Comparison of ENCODE assay signal across 8 mouse cellular contexts in the genomic region with DNA sequence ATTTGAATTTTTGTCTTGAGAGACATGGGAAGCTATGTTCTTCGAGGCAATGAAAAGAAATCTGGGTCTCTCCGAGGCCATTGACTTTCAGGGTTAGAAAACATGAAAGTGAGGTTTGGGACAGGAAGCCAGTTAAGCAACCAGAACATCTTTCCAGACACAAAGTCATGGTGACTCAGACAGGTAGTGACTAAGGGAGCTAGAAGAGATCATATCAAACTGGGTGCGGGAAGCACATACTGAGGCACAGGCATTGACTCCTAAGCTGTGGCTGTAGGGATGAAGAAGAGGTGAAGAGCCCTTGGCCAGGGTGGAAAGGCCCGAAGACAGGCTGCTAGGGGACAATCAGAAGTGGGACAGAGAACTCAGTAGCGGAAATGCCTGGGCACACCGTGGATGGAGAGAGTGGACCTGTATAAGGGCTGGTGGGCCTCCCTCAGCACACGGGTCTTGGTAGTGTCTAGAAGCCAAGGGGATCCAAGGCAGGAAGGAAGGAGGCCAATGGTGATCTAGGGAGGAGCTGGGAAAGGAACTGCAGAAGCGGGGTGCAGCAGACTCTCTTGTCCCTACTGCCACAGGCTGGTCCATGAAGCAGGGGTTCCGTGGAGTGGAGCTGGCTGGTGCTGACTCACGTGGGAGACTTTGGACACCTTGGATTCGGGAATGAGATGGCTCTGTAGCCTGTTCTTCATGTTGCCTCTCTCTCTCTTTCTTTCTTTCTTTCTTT. TPM values are rescaled to one million over a fixed set of nuclear protein-coding genes. Genes with fewer than 3 reads are reported as not detected.
DNase-seq lines count a peak whose midpoint lies in the region; ATAC-seq and TF ChIP-seq lines count a peak whose summit lies in the region.

No protein-coding gene starts in this region.

- H3K36me3 ChIP-seq in forebrain, embryonic 12.5 days (replicated peaks), result peaks cover 20% of the 10 kb centered on the region
- peaks cover under 1% of the 10 kb centered on the region; the same call in 1 of the 2 replicates for H3K36me3 ChIP-seq in liver, embryonic 12.5 days
- no peaks in the 10 kb centered on the region for H3K36me3 ChIP-seq in stomach, embryonic 16.5 days (ENCODE audit: control insufficient read depth, insufficient read depth, low read length)

- peak overlapping the region; percentile 99; the same call in 1 of the 2 replicates for H3K27ac ChIP-seq in cerebellum, adult 2 months (ENCODE audit: insufficient read depth, low read length)
- peak overlapping the region; percentile 85; the same call in 1 of the 2 replicates for H3K27ac ChIP-seq in forebrain, embryonic 12.5 days
- 0 out of 2 replicates have a peak overlapping the region, but pooled peaks have one; percentile 75 for H3K27ac ChIP-seq in liver, embryonic 12.5 days
- H3K27ac ChIP-seq in stomach, embryonic 16.5 days (ENCODE audit: low read length), result peak overlapping the region; percentile 92

- no peak for TF ChIP-seq POLR2A in cerebellum, adult 2 months (IDR thresholded peaks at IDR 0.05; ENCODE audit: borderline replicate concordance, insufficient read depth, low read length)

- peak overlapping the region; percentile 82 for H3K4me2 ChIP-seq in forebrain, embryonic 12.5 days
- peak overlapping the region; percentile 88 for H3K4me2 ChIP-seq in liver, embryonic 12.5 days
- peak overlapping the region; percentile 80 for H3K4me2 ChIP-seq in stomach, embryonic 16.5 days (ENCODE audit: low read depth, low read length)

- H3K4me3 ChIP-seq in cerebellum, adult 2 months (replicated peaks; ENCODE audit: insufficient read depth, low read depth, low read length), result no peak overlapping the region
- H3K4me3 ChIP-seq in forebrain, embryonic 12.5 days (replicated peaks), result peak overlapping the region; percentile 98
- H3K4me3 ChIP-seq in liver, embryonic 12.5 days, result peak overlapping the region; percentile 85
- H3K4me3 ChIP-seq in stomach, embryonic 16.5 days (replicated peaks; ENCODE audit: low read length), result peak overlapping the region; percentile 79

- TF ChIP-seq CTCF in cerebellum, adult 2 months (IDR thresholded peaks at IDR 0.05; ENCODE audit: borderline replicate concordance, insufficient read depth, low read depth, low read length), result no peak

- 86% methylated on average over 11 of the region's 11 CpGs for WGBS in cerebellum, adult 2 months
- 90% methylated on average over 11 of the region's 11 CpGs for WGBS in forebrain, embryonic 12.5 days
- 61% methylated on average over 11 of the region's 11 CpGs for WGBS in liver, embryonic 12.5 days (ENCODE audit: insufficient replicate concordance)
- 84% methylated on average over 11 of the region's 11 CpGs for WGBS in stomach, embryonic 16.5 days

- H3K4me1 ChIP-seq in cerebellum, adult 2 months (ENCODE audit: control insufficient read depth, insufficient read depth, low read length), result peaks cover 15% of the 10 kb centered on the region
- H3K4me1 ChIP-seq in forebrain, embryonic 12.5 days, result peaks cover 51% of the 10 kb centered on the region
- peaks cover 25% of the 10 kb centered on the region for H3K4me1 ChIP-seq in liver, embryonic 12.5 days
- peaks cover 13% of the 10 kb centered on the region for H3K4me1 ChIP-seq in stomach, embryonic 16.5 days (ENCODE audit: control insufficient read depth, insufficient read depth, low read length)

- H3K9ac ChIP-seq in forebrain, embryonic 12.5 days, result peak overlapping the region; percentile 95
- H3K9ac ChIP-seq in liver, embryonic 12.5 days, result peak overlapping the region; percentile 86
- peak overlapping the region; percentile 85 for H3K9ac ChIP-seq in stomach, embryonic 16.5 days (ENCODE audit: low read length)

- ATAC-seq in CD4-positive, CD25-positive, alpha-beta regulatory T cell, adult 4 months, result peak; percentile 39
- ATAC-seq in forebrain, embryonic 12.5 days (ENCODE audit: low FRiP score), result no peak
- no peak for ATAC-seq in liver, embryonic 12.5 days
- ATAC-seq in stomach, embryonic 16.5 days (ENCODE audit: insufficient read depth, low FRiP score), result no peak

- no peaks in the 10 kb centered on the region; the same call in 1 of the 2 replicates for H3K9me3 ChIP-seq in forebrain, embryonic 12.5 days
- no peaks in the 10 kb centered on the region for H3K9me3 ChIP-seq in liver, embryonic 12.5 days (replicated peaks)
- no peaks in the 10 kb centered on the region for H3K9me3 ChIP-seq in stomach, embryonic 16.5 days (replicated peaks; ENCODE audit: control insufficient read depth, low read length)

- DNase-seq in cerebellum, adult 2 months, result peak in 1 of 2 experiments; percentile 17
- DNase-seq in cerebellum, adult 8-10 months, result no peak
- no peak for DNase-seq in urinary bladder, postnatal 14 days (ENCODE audit: low spot score)
- no peak for DNase-seq in cerebellum, adult 11-12 months

- no peaks in the 10 kb centered on the region for H3K27me3 ChIP-seq in cerebellum, adult 2 months (ENCODE audit: control insufficient read depth, insufficient read depth, low read length)
- H3K27me3 ChIP-seq in forebrain, embryonic 12.5 days, result no peaks in the 10 kb centered on the region; the same call in 1 of the 2 replicates
- peaks cover 15% of the 10 kb centered on the region for H3K27me3 ChIP-seq in liver, embryonic 12.5 days (replicated peaks)
- H3K27me3 ChIP-seq in stomach, embryonic 16.5 days (ENCODE audit: control insufficient read depth, insufficient read depth, low read length), result no peaks in the 10 kb centered on the region

RNA-seq across cellular contexts. Expression of a gene that starts 3.7 kb away (rescaled TPM):
- polyA plus RNA-seq in cerebellum, adult 2 months (2012; rRNA removed), result 124 and 133 TPM in 2 replicates
- 10 to 100 TPM; 21.8 to 22.7 TPM for polyA plus RNA-seq in CD4-positive, CD25-positive, alpha-beta regulatory T cell, adult 4 months (2017; shearing (Covaris generic))
- polyA plus RNA-seq in forebrain, embryonic 12.5 days (2016; fragmentation: Nextera tagmentation; extraction: Ambion mirVana), result 144 and 156 TPM in 2 replicates
- polyA plus RNA-seq in liver, embryonic 12.5 days (2016; fragmentation: Nextera tagmentation; extraction: Ambion mirVana), result 12.3 and 13.4 TPM in 2 replicates
- 45.3 and 50.0 TPM in 2 replicates for polyA plus RNA-seq in stomach, embryonic 16.5 days (2015; fragmentation: Nextera tagmentation; extraction: Ambion mirVana)

RNA-seq across cellular contexts. Expression of a gene that starts 7.5 kb away (rescaled TPM):
- 162 and 198 TPM in 2 replicates for polyA plus RNA-seq in cerebellum, adult 2 months (2012; rRNA removed)
- under 1 TPM; 0.62 to 1.00 TPM for polyA plus RNA-seq in CD4-positive, CD25-positive, alpha-beta regulatory T cell, adult 4 months (2017; shearing (Covaris generic))
- polyA plus RNA-seq in forebrain, embryonic 12.5 days (2016; fragmentation: Nextera tagmentation; extraction: Ambion mirVana), result 5,265 and 5,863 TPM in 2 replicates
- 79.0 and 80.8 TPM in 2 replicates for polyA plus RNA-seq in liver, embryonic 12.5 days (2016; fragmentation: Nextera tagmentation; extraction: Ambion mirVana)
- polyA plus RNA-seq in stomach, embryonic 16.5 days (2015; fragmentation: Nextera tagmentation; extraction: Ambion mirVana), result 268 and 304 TPM in 2 replicates

Comparison
In these comparisons a context has a peak if more than half of its experiments do, and no peak if none do; other contexts are left out.
1. RNA of a gene that starts 7.5 kb away (polyA plus RNA-seq): 5,265 to 5,863 TPM in forebrain, embryonic 12.5 days, 268 to 304 TPM in stomach, embryonic 16.5 days, 162 to 198 TPM in cerebellum, adult 2 months and 79.0 to 80.8 TPM in liver, embryonic 12.5 days; 0.62 to 1.00 TPM in CD4-positive, CD25-positive, alpha-beta regulatory T cell, adult 4 months; every median in the first group is over 10 times any median in the second.
2. Peak in every context shown above with its lines, with median percentiles within 50 percentile points of each other: H3K27ac ChIP-seq, H3K4me2 ChIP-seq and H3K9ac ChIP-seq.